Mouse (Mus musculus) E14TG2a.4 (cell line): ENCODE data around the gene Ccdc180.

Experiments
- CTCF ChIP-seq: conservative IDR thresholded peaks from 2 replicates; pipeline ENCODE4 v1.5.1; 2014; ENCODE audit warnings: low read length
- NANOG ChIP-seq: IDR thresholded peaks from 2 replicates; pipeline ENCODE4 v1.6.1; 2014; ENCODE audit warnings: borderline replicate concordance, low read length, mixed read lengths
- POU5F1 ChIP-seq: IDR thresholded peaks from 2 replicates; pipeline ENCODE4 v1.6.1; 2014; ENCODE audit warnings: low read length, borderline replicate concordance

DNA sequence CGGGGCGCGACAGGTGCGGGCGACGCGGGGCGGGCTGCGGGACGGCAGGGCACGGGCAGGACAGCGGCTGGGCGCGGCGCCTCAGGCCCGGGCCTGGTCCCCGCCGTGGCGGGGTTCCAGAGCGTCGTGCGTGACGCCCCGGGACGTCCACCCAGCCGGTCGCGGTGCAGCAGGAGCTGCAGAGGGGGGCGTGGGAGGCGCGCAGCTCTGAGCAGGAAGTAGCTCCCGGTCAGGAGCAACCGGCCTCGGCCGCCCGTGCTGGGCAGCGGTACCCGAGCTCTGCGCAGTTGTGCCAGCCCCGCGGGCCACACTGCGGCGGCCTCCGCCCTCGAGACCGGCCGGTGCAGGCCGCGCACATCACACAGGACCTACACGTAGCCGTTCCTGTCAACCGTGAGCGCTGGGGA lies 82.3 kb downstream of the Ccdc180 start:
- no peak for TF ChIP-seq CTCF
- no peak for TF ChIP-seq NANOG
- TF ChIP-seq POU5F1 = no peak
